Mouse (Mus musculus) testis, adult 2 months (tissue): ENCODE results near the gene Dnah9.
A peak's percentile ranks its signal among the peaks of the same experiment; 100 is the strongest.

Source experiments
- CTCF ChIP-seq: fragments of 200-500 bp; IDR thresholded peaks from 2 replicates; pipeline ENCODE4 v1.5.1; 2012; ENCODE audit warnings: low read depth, mild to moderate bottlenecking, inconsistent platforms, low read length, moderate library complexity; ENCODE audit not compliant: control insufficient read depth, insufficient read depth, insufficient replicate concordance
- POLR2A ChIP-seq: fragments of 200-500 bp; IDR thresholded peaks from 2 replicates; pipeline ENCODE4 v1.6.1; 2012; ENCODE audit warnings: low read depth, mild to moderate bottlenecking, inconsistent platforms, low read length, moderate library complexity; ENCODE audit not compliant: control insufficient read depth

- TF ChIP-seq CTCF, result peak; percentile 12; the same call in 1 of the 2 replicates
- no peak for TF ChIP-seq POLR2A
These were observed 192.5 kb downstream of the Dnah9 start for GRCm38 (mm10) chr11:65975871-65976270.
